Mouse (Mus musculus) MN1 (cell line): ENCODE results near the gene Plekha1.

ENCODE experiments used
- DNase-seq: peaks from one replicate; pipeline ENCODE4 v3.0.0-alpha.2; 2016; ENCODE audit warnings: low spot score

Plekha1 gene

GRCm38 (mm10) chr7:130859926-130860325 is 5.6 kb upstream of the Plekha1 start:
- no peak for DNase-seq

- DNase-seq = no peak
Observed at GRCm38 (mm10) chr7:130860721-130861142, 4.8 kb upstream of the Plekha1 start.

GRCm38 (mm10) chr7:130862501-130862900 is 3.1 kb upstream of the Plekha1 start:
- DNase-seq = no peak

- DNase-seq = no peak
Observed at GRCm38 (mm10) chr7:130864711-130865110, 845 bp upstream of the Plekha1 start.

GRCm38 (mm10) chr7:130866640-130867039 is 1.1 kb downstream of the Plekha1 start:
- no peak for DNase-seq

GRCm38 (mm10) chr7:130867256-130867655 is 1.7 kb downstream of the Plekha1 start:
- DNase-seq = no peak

- no peak for DNase-seq
Observed at GRCm38 (mm10) chr7:130884161-130884560, 18.6 kb downstream of the Plekha1 start.

- peak; percentile 8 for DNase-seq
Observed at GRCm38 (mm10) chr7:130886246-130886645, 20.7 kb downstream of the Plekha1 start.

- DNase-seq = no peak
Observed at GRCm38 (mm10) chr7:130887946-130888345, 22.4 kb downstream of the Plekha1 start.

- no peak for DNase-seq
Observed at GRCm38 (mm10) chr7:130890871-130891270, 25.3 kb downstream of the Plekha1 start.

- no peak for DNase-seq
Observed at GRCm38 (mm10) chr7:130892973-130893372, 27.4 kb downstream of the Plekha1 start.

GRCm38 (mm10) chr7:130894931-130895617 is 29.5 kb downstream of the Plekha1 start:
- no peak for DNase-seq

- no peak for DNase-seq
Observed at GRCm38 (mm10) chr7:130895618-130895945, 30.0 kb downstream of the Plekha1 start.

- DNase-seq = no peak
Observed at GRCm38 (mm10) chr7:130896064-130896463, 30.5 kb downstream of the Plekha1 start.

- no peak for DNase-seq
Observed at GRCm38 (mm10) chr7:130897201-130897600, 31.6 kb downstream of the Plekha1 start.

- peak; percentile 19 for DNase-seq
Observed at GRCm38 (mm10) chr7:130898373-130898772, 32.8 kb downstream of the Plekha1 start.

- DNase-seq = no peak
Observed at GRCm38 (mm10) chr7:130900233-130900848, 34.8 kb downstream of the Plekha1 start.

GRCm38 (mm10) chr7:130902929-130903328 is 37.4 kb downstream of the Plekha1 start:
- DNase-seq = peak; percentile 31

- DNase-seq = peak; percentile 80
Observed at GRCm38 (mm10) chr7:130903505-130904074, 38.0 kb downstream of the Plekha1 start.

- peak; percentile 73 for DNase-seq
Observed at GRCm38 (mm10) chr7:130904571-130905365, 39.2 kb downstream of the Plekha1 start.

GRCm38 (mm10) chr7:130910841-130911240 is 45.3 kb downstream of the Plekha1 start:
- no peak for DNase-seq

GRCm38 (mm10) chr7:130914693-130915363 is 49.3 kb downstream of the Plekha1 start:
- DNase-seq = peak; percentile 71
